Mouse (Mus musculus) CD4-positive, CD25-positive, alpha-beta regulatory T cell, adult 4 months (primary cell): ENCODE data around the gene 1700029P11Rik. TPM values are rescaled to one million over a fixed set of nuclear protein-coding genes. Genes with fewer than 3 reads are reported as not detected.
"Not testable (repeated sequence)": the region's sequence is repeated elsewhere in the genome, so short reads cannot be mapped to it uniquely, and the experiment has no call there.

Experiments used
- ATAC-seq: one replicate; pipeline ENCODE4 v1.8.0; 2017
- polyA plus RNA-seq, 2 experiments: library from polyadenylated mRNA; unstranded; fragments of 100-300 nt; shearing (Covaris generic); gene quantifications; one replicate each; pipeline ENCODE4 v1.2.1; 2017

The 1700029P11Rik gene
- polyA plus RNA-seq, 2 experiments from 2014 or later = not detected

DNA sequence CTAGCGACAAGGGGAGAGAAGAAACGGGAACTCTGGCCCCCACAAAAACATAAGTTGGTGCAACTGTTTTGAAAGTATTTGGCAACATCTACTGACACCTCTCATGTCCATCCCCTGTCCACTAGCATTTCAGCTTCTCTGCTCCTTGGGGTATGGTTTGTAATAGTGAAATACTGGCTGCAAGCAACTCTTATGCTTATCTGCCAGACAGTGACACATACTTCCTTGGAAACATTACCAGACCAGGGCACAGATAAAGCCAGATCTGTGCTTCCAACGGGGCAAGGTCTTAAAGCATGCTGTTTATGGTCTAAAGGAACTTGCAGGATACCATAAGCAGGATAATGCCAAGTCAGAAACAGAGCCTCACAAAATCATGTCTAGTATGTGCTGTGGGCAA is 21.4 kb upstream of the 1700029P11Rik start:
- ATAC-seq = no peak

DNA sequence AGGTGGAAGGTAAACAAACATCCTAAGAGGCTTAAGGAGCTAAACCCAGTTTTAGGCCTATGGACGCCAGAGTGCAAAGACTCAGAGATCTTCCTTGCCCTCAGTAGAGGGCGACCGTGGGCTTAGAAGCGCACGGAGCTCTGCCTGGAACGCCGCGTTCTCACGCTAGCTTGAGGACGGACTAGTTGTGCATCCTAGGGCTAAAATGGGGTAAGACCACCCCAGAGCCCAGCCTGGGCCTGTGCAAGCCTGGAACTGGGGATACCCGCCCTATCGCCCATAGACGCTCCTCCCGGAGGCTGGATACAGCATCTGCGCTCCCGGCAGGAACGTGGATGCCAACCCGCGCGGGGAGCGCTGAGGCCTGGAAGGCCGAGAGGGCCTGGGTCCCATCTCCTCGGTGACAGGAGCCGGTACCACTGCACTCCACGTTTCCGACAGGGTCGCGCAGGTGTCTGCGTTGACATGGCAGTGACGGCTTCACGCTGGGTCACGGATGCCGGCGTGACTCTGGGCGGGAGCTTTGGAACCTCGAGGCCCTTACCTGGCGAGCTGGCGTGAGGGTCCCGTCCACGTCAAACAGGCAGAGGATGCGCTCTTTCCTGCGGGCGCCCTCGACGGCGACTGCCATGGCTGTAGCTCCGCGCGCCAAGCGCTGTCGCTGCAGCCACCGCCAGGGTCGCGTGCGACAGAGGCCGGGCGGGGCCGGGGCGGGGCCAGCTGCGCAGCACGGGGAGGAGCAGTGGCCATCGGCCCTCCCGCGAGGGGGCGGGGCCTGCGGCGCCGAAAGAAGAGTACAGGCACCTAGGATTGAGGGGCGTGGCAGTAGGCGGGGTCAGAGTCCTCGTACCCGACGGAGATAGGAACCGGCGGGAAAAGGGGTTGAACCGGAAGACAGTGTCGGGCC is 19.9 kb upstream of the 1700029P11Rik start, which contains the start of gene Pmm1:
Gene Pmm1 (minus strand): TSS at position 760 of the 907 bp plus-strand sequence.
- peak; percentile 95 for ATAC-seq

DNA sequence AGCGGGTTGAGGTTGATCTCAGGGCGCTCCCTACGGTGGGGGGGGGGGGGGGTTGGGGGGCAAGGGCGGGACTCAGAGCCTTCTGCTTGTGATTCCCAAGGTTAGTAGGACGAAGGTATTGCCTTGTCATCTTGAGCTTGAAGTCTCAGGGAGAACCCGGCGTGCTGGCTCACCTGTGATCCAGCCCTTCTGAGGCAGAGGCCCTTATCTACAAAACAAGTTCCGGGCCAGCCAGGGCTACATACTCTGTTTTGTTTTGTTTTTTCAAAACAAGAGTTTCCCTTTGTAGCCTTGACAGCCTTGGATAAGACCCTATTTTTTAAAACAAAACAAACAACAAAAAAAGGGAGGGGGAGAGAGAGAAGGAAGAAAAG is 19.3 kb upstream of the 1700029P11Rik start:
- no peak for ATAC-seq

DNA sequence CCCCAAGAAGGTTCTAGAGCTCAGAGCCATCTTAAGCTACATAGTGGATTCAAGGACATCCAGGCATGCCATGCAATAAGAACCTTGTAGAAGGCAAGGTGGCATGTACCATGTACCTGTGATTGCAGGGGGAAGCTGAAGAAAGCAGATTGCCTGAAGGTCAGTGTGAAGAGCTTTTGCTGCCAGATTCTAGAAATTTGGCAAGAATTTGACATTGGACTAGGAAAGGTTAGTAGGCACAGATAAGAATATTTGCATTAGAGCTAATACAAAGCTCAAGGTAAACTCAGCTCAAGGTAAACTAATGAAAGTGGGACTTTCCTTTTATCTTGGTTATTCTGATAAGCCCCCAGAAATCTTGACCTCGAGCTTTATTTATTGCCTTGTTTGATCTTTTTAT is 16.1 kb upstream of the 1700029P11Rik start:
- ATAC-seq = no peak

DNA sequence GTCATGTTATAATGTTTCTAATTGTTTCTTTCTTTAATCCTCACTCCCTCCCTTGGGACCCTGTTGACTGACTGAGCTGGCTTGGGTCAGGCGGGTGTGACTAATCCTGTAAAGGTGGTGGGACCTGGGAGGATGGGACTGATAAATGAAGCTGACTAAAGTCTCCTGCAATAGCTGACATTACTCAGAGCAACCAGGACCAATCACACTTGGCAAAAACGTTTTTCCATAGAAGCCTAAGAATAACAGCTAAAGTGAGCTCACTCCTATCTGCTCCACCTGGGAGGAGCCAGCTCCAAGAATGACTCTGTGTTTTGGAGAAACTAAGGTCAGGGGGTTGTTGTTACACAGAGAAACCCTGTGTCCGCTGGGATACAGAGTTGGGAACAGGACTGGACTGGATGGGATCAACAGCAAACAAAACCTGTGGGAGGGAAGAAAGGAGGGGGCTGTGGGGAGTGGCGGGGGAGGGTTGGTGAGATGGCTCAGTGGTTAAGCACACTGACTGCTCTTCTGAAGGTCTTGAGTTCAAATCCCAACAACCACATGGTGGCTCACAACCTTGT is 15.3 kb upstream of the 1700029P11Rik start:
- no peak for ATAC-seq

DNA sequence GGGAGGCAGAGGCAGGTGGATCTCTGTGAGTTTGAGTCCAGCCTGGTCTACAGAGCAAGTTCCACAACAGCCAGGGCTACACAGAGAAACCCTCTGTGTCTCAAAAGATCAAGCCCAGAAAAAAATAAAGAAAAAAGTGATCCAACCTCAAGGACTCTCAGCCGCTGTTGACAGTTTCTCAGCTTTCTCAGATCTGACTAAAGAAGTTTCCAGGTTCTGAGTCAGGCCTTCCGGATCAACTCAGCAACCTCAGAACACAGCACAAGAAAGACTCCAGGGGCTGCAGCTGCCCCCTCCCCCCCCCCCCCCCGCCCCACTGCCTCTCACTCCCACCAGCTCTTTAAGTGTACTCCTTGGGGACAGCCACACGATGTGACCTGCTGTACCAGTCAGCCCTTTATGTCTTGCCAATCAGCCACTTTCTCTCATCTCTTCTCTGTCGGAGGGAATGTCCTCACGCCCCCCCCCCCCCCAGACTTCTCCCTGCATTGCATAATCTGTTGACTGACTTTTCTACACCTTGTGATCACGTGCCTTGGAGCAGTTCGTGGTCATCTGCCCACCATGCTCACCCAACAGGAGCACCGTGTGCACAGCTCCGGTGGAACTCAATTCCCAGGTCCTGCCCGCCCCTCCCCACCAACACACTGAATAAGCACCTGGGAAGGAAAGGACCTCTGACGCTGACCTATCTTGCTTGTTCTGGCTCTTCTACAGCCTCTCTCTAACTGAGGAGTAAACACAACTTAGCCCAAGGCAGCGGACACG is 14.1 kb upstream of the 1700029P11Rik start:
- ATAC-seq = no peak

DNA sequence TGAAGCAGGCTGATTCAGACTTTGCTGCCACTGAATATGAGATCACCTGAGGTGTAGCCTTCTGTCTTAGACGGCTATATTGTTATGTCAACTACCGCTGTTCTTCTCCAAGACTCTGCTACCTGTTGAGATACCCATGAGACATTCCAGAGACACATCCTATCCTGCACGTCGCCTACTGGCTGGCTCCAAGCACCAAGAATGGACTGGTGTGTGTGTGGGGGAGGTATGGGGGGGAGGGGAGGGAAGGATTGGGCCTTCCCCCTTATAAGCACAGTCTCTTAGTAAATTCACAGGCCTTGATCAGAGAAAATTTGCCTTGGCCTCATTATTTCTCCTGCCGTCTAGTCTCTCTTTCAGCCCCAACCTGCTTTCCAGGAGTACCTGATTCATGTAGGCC is 12.5 kb upstream of the 1700029P11Rik start:
- ATAC-seq = no peak

DNA sequence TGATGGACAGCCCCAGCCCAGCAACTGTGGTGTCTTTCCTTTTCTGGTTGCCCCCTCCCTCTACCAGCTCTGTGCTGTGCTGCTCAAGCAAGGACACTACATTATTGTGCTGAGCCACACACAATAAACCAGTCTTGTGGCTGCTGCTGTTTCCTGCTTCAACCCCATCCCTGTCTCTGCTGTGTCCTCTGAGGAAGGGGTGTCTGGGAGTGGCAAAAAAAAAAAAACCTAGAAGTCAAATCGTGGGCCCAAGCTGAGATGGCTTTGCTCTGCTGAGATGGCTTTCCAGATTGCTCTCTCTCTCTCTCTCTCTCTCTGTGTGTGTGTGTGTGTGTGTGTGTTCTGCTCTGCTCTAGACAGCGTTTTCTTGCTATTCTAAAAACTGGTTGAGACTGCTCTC is 11.9 kb upstream of the 1700029P11Rik start:
- ATAC-seq = no peak

DNA sequence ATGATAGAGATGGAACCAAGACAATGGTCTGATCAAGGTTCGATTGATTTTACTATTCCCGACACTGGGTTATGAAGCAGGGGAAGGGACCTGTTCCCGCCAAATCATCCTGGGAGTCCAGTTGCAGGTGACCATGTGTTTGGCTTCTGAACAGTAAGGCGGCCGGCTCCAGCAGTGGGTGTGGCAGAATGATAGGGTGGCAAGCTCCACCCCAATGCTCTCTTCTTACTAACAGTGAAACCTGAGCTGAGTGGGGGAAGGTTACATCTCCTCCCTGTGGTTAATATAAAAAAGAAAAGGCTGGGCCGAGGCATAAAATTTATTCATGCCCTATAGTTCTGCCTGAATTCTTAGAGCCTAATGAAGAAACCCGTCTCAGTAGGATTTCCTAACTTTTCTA is 11.2 kb upstream of the 1700029P11Rik start:
- no peak for ATAC-seq

DNA sequence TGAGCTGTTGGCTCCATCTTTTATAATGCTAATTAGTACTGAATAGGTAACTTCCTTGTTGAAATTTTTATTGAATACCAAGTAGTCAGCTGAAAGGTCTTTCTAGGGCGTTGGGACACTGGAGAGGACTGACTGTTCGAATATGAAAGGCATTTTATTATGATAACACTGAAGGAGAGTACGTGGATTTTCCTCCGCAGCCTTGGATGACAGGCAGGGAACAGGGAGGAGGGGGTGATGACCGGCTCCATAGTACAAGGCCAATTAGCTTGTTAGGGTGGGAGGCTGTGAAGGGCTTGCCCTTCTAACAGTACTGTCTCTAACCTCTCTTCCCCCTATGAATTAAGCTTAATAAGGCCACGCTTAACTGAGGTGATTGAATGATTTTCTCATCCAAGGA is 10.7 kb upstream of the 1700029P11Rik start:
- not testable (repeated sequence) for ATAC-seq

DNA sequence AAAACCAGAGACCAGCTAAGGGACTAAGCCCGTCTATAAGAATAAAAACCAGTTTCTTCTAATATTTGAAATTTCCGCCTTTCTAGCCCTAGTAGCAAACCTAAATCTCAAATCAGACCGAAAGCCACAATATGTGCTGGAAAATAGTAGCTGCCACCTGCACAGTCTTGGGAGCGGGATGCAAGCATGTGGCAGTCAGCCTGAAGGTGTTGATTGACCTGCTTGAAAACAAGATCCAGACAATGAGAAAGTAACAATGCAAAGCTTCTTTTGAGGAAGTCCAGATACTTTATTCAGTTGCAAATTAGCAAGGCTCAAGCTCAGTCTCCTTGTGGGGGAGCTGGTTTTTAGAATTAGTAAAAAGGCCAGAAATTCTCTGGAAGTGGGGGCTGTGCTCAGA is 9.8 kb upstream of the 1700029P11Rik start:
- ATAC-seq = not testable (repeated sequence)

DNA sequence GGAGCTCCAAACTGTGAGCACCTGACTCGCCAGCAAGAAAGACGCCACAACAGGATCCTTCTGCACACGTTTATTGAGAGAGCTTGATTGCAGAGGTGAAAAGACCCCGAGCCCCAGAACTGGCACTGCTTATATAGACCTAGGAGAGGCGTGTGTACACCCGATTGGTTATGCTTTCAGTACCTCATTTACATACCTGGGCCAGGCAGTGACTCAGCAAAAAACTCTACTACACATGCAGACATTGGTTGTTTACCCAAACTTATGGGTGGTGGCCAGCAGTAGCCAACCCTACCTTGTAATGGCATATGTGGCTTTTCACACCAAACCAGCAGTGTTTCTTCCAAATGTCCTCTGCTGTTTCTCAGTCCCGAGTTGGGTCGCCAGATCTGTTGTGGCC is 5.2 kb upstream of the 1700029P11Rik start:
- ATAC-seq = not testable (repeated sequence)

DNA sequence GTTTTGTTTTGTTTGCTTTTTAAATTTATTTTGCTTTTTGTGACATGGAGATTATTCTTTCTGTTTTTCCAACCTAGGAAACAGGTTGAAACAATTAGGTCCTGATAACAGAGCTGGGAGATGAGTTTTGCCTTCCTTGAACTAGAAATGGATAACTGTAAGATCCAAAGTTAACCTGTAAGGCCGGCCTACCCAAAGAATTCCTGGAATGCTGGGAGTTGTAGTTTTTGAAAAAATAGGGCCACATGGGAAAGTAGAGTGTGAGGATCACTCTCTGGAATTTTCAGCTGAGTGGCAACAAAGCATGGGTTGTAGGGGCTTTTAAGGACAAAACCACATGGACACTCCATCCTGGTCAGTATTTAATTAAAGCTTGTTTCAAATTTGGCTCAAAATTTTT is 1.8 kb downstream of the 1700029P11Rik start:
- ATAC-seq = no peak

DNA sequence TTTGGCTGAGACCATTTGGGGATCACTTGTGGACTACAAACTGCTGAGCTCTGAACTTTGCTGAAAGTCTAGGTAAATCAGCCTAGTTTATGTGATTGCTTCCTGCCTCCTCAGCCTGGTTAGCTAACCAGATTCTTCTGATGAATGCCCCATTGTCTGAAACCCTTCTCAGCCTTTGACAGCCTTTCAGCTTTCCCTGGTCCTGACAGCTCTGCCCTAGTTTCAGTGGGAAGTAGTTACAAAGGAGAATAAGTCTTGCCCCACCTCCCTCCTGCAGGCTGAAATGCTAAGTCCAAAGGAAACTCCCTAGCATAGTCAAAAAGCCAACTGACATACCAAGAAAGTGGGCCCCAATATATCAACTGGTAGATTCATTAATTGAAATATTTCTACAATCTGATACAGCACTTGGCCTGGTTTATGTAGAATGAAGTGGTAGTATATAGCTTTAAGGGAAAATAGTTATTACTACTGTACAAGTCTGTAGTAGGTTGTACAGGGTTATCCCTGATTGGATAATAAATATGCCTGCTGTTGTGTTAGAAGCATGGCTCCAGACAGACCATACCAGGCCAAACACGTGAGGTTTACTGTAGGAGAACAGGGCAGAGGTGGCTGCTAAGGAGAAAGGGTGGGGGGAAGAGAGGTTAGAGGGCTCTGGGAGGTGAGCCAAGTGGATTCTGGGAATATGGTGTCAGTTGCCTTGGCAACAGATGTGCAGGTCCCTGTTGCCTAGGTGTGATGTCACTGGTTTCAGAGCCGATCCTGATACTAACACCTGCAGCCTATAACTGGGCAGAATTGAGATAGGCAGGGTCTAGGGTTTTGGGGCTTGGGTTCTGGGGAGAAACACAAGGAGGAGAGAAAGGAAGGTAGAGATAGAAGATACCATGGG is 5.2 kb downstream of the 1700029P11Rik start:
- no peak for ATAC-seq

DNA sequence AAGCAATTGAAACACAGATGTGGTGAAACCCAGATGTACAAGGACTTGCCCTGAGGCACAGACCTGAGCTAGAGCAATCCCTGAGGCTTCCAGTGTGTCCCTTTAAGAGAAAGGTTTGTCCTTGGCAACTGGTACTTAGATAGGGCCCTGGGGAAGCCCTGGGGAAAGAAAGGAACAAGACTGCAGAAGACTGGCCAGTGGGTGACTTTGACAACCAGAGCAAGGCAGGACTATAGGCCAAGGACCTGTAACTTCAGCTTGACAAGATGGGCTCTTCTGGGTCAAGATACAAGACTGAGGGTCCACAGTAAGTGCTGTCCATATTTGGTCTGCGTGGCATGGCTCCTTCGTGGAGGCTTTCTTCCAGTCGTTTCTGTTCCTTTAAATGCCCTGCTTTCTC is 7.3 kb downstream of the 1700029P11Rik start, which contains the start of gene Xrcc6:
Gene Xrcc6 (plus strand): TSS at position 190 of the 400 bp plus-strand sequence.
- ATAC-seq = no peak

DNA sequence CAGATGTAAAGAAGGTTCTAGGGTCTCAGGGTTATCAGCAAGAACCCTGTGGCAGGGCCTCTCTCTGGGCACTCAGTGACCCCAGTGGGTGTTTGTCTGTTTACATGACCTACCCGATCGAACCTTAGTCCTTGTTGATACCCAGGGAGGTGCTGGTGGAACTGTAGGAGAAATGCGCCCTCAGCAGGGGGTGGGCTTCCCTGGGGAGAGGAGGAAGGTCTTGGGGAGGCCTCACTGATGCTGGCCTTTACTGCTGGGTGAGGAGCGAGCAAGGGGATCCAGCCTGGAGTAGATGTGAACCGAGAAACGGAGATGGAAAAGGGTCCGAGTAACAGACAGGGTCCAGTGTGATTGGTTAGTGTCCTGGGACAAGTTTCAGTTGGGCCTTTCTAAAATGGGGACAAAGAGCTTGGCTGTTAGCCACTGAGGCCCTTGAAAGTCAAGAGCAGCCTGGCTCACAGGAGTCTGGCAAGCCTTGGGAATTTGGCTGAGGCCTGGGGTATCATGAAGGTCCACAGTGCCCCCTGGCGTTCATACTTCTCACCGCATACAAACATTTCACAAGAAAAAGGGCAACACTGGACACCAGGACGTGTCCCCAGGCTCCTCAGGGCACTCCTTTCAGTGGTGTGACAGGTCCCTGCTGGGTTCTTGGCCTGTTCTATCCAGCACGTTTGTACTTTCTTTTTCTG is 9.2 kb downstream of the 1700029P11Rik start:
- peak; percentile 49 for ATAC-seq

DNA sequence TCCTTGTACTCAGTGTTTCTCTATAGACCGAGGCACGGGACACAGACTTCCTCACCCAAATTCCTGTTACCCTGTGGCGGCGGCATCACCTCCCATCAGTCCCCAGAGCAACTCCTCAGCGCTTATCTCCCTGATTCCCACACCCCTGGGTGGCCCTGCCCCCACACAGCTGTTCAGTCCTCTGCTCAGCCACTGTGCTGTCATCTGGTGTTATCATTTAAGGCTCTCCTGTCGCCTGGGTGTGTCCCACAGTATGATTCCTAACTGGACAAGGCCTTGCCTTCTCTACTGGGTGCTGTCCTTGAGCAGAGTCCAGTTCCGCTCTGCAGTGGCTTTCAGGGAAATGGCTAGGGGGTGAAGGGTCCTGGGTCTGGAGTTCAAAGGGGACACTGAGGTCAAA is 10.2 kb downstream of the 1700029P11Rik start:
- no peak for ATAC-seq

DNA sequence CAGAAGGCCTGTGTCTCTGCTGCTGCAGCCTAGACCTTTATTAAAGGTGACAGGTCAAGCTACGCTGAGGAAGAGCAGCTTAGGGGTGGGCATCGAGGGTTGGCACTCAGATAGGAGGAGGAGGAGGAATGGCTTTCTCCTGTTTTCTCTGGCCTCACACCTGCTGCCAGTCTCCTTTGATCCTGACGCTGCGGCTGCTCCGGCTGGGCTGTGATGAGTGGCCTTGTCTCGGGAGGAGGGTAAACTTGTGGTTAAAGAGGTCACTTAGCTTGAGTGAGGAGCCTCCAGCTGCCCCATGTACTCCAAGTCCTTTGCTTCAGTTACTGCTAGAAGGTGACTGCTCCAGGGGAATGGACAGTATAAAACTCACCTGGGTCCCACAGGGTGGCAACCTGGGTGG is 13.7 kb downstream of the 1700029P11Rik start:
- no peak for ATAC-seq

DNA sequence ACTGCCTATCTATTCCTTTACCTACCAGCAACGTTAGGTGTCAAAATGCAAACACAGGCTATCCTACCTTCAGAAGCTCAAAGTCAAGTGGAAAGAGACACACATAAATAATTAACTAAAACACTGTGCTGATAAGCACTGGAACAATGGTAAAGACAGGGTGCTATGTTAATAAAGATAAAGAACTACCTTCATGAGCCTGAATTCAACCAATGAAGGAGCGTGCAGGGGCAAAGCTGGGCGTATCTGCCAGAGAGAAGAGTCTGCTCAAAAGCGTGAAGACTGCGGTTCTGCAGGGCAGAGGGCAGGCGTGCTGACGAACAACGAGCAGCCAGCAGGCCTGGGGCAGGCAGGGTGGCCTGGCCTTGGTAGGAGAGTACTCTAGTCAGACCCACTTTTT is 23.9 kb downstream of the 1700029P11Rik start:
- ATAC-seq = no peak

DNA sequence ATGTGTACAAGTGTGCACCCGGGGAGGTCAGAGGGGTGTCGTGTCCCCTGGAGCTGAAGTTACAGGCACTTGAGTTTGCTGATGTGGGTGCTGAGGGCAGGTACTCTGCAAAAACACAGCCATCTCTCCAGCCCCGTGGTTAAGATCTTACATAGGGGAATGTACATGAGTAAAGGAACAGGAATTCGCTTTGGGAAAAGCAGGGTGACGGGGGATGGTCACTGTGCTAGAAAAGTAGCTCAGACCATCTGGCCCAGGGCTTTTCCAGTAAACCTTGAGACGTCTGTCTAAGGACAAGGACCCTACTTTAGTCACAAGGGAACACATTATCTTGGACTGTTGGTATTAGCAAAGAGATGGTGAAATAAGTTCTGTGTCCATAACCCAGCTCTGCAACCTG is 31.6 kb downstream of the 1700029P11Rik start:
- no peak for ATAC-seq

DNA sequence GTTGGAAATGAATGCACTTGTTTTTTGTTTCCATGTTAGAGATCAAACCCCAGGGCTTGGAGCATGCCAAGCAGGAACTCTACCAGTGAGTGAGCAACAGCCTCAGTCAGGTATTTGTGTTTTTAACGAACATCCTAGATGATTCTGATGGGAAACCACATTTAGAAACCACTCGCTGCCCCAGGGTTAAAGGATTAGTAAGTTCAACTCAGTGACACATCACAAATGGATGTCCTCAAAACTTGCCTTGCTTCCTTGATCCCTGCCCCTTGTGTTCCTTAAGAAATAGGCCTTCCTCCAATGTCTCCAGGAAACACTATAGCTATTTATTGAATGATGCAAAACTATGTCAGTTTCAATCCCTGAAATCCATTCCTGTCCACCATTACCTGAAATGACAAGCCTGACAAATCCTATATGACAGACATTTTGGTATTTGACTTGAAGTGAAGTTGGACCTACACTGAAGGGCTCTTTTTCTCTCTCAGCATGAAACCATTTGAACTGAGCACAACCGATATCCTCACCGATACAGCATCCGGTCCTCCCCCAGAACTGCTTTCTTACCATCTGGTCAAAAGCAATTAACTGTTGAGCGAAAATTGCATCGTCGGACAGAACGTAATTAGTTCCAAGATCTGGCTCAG is 34.5 kb downstream of the 1700029P11Rik start:
- ATAC-seq = no peak
